Mouse (Mus musculus) fat pad, adult 2 months (tissue): ENCODE measurements around the gene Cdk5r1.

Experiments used
- DNase-seq: peaks from one replicate; pipeline ENCODE4 v3.0.0-alpha.2; 2011; ENCODE audit warnings: low read depth, low spot score; ENCODE audit errors: extremely low read depth

The Cdk5r1 gene

GRCm38 (mm10) chr11:80503281-80503680 lies 26.5 kb downstream of the Cdk5r1 start:
- DNase-seq = no peak

- no peak for DNase-seq
Measured at GRCm38 (mm10) chr11:80503726-80504452, 27.1 kb downstream of the Cdk5r1 start.

DNA sequence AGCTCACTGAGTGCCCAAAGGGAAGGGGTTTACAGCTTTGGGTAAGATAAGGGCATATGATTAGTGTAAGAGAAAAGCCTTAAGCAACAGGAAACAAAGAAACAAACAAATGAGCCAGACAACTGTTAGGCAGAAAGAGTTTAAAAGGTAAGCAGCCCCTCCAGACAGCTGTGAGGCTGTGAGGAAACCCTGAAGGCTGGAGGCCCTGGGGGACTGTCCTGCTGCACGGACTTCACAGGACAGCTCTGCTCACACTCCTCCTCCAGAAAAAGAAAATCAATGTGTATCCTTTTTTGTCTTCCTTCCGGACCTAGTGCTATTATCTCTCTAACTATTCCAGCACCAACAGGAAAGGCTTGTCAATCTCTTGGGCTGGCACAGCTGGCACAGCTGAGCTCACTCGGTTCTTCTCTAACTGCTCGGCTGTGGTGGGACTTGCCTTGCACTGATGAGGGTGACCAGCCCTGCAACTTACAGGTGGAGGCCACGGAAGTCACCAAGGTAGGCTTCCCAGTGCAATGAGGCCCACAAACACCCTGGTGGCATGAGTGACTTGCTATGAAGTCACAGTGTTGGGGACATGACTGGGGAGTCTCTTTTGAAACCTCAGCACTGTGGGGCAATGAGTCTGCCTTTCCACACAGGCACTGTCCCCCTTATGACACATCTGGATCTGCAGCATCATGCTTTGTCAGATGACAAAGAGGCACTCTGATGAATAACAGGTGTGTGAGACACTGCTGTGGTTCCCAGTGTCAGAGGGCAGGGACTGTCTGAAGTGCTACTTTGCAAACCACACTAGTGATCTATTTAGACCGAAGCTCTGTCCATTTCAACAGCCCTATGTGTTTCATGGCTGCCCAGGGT lies 27.9 kb downstream of the Cdk5r1 start:
- DNase-seq = no peak

GRCm38 (mm10) chr11:80505581-80505980 lies 28.8 kb downstream of the Cdk5r1 start:
- DNase-seq = no peak

DNA sequence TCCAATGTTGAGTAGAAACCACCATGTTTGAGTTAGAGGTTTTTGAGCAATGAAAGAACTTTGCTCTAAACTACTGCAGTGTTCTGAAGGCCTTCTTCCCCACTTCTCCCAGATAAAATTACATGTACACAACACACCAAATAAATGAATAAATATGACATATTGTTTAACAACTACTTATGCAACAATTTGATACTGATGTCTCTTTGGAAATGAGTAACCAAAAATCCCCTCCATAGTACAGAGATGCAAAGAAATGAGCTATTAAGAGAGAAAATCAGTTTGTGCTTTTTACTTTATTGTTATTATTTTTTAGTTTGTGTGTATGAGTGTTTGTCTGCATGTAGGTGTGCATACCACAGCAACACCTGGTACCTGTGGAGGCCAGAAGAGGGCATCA lies 29.7 kb downstream of the Cdk5r1 start:
- no peak for DNase-seq

- DNase-seq = no peak
Measured at GRCm38 (mm10) chr11:80507791-80508190, 31.0 kb downstream of the Cdk5r1 start.

DNA sequence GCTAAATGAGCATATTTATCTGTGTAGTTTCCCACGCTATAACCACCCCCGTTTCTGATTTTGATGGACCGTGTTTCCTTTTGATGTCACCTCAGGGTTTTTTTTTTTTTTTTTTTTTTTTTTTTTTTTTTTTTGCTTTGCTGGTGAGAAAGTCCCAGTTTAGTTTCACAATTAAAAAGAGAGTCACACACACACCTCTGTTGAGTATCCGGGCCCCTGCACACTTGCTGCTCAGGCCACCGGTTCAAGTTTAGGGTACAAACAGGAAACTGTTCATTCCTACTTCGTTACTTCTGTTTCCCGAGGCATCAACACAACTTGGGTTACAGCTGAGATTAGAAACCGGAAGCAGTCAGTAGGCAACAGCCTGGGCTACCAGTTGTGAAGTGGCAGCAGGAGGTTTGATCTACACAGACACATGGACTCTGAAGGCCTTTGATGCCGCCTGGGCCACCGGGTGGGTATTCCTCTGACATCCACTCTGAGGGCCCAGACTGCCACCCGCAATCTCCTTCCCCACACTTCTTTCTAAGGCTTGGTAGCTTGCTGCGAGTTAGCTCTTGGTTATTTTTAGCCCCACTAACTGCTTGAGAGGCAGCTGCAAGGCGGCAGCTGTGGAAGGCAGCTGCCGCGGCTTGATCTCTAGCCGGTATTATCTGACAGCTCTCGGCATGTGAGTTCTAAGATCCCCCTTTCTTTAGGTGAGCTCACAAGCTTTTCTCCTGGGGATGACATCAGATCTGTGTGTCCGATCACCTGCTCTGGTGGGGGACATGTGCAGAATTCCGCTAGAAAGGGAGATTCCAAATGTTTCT lies 31.7 kb downstream of the Cdk5r1 start:
- no peak for DNase-seq

DNA sequence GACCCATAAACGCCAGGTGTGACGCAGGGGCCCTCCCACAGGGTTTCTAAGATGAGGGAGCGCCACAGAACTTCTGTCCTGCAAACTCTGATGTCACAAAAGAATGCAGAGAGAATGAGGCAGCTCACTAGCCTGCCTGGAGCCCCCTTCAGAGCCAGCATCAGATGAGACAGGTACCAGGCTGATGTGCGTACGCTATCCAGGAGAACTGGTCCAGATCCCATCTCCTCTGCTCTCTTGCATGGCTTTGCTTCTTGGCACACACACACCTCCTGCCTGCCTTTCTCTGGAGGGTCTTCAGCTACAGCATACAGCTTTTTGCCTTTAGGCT lies 32.3 kb downstream of the Cdk5r1 start:
- DNase-seq = no peak

DNA sequence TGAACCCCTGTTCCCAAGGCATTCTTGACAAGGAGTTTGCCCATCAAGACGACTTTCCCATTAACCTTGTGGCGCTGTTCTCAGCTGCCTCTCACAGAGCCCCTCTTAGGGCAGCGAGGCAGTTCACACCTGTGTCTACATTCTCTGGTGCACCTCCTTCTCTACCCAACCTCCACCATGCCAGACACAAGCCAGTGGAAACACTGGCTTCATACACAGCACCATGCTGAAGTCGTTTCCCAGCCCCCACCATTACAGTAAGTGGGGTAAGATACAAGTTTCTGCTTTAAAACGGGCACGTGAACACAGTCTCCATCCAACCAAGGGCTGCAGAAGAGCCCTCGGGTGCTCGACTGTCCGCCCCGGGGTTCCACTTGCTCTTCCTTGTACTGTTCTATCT lies 33.3 kb downstream of the Cdk5r1 start:
- no peak for DNase-seq

DNA sequence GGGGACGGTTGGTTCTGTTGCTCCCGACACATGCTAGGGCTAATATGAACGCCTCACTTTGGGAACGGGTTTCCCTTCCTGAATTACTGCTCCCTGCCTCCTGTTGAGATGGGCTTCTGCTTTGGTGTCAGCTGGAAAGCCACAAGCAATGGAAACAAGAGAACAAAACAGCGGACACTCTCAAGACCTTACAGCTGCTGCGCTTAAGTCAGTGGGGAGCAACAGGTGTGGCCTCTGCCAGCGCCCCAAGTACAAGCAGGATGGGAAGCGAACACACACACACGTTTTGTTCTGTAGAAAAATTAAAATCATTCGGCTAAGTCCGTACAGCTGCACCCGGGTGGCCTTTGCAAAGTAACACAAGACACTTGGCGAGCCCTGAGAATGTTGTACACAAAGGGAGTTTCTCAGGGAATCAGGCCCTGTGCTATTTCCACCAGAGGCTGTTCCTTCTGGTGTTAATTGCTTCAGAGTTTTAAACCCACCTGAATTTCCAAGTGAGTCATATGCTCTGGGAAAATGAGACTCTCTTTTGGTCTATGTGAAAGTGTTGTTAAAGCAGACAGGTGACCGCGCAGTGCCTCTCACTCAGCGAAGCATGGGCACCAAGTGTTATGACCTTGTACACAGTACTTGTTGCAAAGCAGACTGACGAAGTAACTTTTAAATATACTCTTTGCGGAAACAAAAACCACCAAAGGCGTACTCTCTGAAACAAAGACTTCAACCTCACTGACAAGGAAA lies 35.7 kb downstream of the Cdk5r1 start:
- no peak for DNase-seq

DNA sequence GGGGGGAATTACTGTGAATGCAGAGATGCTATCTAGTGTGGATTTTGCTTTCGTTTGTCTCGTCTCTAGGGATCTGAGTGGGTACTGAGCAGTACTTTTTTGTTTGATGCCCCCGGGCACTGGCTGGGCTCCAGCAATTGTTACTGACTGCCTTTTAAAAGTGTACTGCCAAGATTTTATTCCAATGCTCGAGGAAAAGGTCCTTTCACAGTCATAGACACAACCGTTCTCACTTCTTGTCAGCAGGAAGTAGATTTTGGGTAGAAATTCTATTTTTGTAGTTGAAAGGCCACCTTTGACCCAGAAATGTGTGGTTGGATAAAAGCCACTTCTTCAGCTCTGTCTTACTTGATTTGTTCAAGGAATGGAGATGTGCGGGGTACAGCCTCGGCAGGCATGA lies 37.0 kb downstream of the Cdk5r1 start:
- no peak for DNase-seq

DNA sequence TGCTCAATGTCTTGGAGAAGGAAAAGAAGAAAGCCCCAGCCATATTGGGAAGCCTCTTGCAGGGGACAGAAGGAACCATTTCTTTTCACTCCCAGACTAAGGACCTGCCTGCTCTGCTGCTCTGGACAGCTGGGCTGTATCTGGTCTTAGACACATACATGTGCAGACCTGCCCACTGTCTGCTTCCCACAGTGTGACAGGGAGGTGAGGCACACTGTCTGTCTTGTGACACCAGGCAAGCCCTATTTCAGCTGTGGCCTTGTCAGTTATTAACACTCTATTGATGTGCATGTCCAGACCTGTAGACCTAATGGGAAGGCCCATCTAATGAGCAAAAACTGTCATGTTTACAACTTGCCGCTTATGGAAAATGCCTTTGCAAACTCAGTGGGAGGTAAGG lies 38.5 kb downstream of the Cdk5r1 start:
- peak; percentile 25 for DNase-seq

- DNase-seq = no peak
Measured at GRCm38 (mm10) chr11:80515895-80516294, 39.1 kb downstream of the Cdk5r1 start.

DNA sequence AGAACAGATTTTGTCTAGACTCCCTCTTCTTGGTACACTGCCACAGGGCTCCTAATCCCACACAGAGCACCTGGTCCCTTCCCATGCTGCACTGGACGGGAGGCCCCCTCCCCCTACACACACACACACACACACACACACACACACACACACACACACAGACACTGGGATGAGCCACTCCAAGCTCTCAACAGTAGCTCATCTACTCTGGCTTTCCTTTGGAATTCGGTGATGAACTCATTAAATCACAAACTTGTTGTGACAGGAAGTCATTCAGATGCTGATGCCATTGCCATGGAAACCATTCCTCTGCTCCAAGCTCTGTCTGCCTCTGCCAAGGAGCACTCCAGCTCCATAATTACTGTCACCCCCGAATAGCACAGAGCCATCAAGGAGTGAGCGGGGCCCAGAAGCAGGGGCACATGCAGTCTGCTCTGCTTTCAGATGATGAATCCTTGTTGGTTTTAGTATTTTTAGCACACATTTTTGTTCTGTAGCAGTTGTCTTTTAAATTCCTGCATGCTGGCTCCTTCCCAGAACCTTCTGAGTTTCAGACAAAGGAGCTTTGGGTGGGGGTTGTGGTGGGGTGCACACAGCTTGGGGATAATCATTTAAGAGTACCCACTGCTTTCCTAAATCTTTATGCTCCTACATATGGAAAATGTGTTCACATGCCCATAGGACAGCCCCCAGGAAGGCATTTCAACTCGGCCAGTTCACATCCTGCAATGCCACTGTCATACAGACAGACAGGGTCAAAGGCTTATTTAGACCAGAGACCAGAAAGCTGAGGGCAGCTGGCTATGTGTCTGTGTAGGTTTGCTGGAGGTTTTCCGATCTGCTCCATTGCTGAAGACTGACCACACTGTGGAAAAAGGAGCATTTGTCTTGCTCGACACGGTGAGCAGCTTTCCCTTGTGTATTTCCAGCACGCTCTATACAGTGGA lies 41.9 kb downstream of the Cdk5r1 start:
- DNase-seq = no peak

DNA sequence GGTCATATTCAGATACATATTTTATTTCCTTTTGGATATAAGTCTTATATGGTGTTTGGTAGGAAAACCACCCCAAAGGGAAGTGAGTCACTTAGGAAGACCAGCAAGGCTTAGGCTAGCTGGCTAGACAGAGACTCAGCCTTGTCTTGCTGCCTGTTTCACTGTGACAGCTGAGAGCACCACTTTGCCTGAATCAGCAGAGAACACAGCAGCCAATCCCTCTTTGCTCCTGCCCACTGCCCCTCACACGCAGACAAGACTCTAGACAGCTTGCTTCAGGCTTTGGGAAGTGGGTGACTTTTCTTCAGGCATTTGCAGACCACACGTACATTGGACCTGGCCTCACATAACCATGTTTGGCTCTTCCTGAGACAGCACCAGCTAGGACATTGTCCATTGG lies 44.3 kb downstream of the Cdk5r1 start:
- no peak for DNase-seq

DNA sequence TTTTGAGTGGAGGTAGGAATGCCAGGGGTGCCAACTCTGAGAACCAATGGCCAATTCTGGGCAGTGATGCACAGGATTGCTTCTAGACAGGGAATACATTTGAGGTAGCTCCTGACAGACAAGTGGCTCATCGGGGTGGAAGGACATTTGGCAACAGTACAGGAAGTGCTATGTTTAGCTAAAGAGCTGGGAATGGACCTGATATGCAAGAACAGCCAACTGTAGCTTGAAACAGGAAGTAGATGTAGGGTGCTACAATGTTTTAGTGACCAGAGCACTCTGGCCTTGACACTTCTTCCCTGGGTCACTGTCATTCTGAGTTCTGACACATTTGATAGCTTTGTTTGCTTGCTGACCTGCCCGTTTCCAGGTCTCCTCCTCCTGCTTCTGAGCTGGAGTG lies 46.0 kb downstream of the Cdk5r1 start:
- no peak for DNase-seq

- no peak for DNase-seq
Measured at GRCm38 (mm10) chr11:80523410-80523809, 46.6 kb downstream of the Cdk5r1 start.

DNA sequence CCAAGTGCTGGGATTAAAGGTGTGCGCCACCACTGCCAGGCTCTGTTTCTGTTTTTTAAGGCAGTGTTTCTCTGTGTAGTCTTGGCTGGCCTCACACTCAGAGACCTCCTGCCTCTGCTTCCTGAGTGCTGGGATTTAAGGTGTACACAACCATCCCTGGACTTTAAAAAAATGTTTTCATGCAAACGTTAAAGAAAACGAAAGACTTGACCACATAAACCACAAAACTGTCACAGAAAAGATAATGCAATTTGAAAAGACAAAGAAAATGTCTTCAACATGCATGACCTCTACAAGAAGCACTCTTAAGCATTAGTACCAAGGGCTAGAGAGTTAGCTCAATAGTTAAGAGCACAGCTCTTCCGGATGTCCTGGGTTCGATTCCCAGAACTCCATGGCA lies 47.4 kb downstream of the Cdk5r1 start:
- no peak for DNase-seq

DNA sequence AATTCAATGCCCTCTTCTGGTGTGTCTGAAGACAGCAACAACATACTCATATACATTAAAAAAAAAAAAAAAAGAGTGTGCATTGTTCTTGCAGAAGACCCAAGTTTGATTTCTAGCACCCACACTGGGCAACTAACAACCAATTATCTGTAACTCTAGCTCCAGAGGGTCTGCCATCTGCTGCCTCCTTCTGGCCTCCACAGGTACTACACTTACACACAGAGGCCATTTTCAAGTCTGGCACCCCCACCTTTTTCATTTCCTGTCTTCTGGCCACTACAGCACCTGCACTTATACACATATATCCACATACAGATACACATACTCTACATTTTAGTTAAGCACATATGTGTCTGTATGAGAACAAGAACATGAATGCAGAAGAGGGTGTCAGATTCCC lies 50.9 kb downstream of the Cdk5r1 start:
- DNase-seq = no peak

- DNase-seq = no peak
Measured at GRCm38 (mm10) chr11:80529149-80529548, 52.3 kb downstream of the Cdk5r1 start.
